Mouse (Mus musculus): ENCODE measurements around the gene Tut7. TPM values are rescaled to one million over a fixed set of nuclear protein-coding genes. Genes with fewer than 3 reads are reported as not detected.

Gene Tut7
- 213 TPM for total RNA-seq (2023)

DNA sequence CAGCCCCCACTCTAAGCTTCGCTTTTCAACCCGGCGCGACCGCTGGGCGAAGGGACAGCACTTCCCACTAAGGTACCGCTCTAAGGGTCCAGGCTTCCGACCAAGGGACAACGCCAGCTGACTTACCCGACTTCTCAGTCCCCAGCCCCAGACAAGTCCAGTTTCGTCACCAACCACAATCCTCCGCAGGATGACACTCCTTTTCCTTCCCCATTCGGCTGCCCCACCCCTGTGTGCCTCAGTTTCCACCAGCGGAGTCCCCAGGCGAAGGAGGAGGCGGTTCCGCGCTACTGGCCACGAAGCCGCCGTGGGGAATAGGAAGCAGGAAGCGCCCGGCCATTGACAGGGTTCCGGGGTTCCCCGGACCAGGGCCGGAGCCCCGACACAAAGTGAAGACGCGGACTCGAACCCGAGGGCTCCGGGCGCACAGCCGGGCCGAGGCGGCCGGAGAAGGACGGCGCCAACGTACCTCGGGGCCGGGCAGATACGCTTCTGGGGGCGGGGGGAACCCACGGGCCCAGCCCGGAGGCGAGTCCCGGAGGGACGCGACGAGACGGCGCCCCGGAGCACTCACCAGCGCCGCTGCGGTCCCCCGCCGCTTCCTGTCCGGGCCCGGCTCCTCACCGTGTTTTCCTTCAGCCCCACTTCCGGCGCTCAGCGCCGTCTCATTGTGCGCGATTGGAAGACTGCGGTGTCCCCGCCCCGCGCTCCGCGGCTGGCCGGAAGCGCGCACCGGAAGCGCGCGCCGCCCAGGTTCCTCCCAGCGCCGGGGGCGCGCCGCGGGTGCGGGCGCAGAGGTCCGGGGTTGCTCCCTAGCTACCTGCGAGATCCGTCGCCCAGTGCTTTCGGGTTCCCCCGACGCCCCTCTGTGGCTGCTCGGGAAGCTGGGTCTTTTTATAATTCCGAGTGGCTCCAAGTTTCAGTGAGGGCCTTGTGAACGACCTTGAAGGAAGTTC is at the start of gene Tut7:
Gene Tut7, minus strand, starts transcription at position 641 of the 956 bp plus-strand sequence.

GRCm38 (mm10) chr13:59782145-59782544 is 40.8 kb downstream of the Tut7 start, which contains the start of gene Gm49354:
Gm49354 (minus strand) TSS chr13:59782245.

GRCm38 (mm10) chr13:59769296-59770163 is 53.4 kb downstream of the Tut7 start, which contains the start of gene Isca1:
Isca1 (minus strand) TSS chr13:59769810.

GRCm38 (mm10) chr13:59746711-59747110 is 76.2 kb downstream of the Tut7 start, which contains the start of gene 1700014D04Rik:
1700014D04Rik (minus strand) TSS chr13:59746752.

GRCm38 (mm10) chr13:59731652-59732051 is 91.3 kb downstream of the Tut7 start, which contains the start of gene Spata31d1d:
Spata31d1d (minus strand) TSS chr13:59731752.

Other genes with a start within 250 kb of the Tut7 start
- gene Agtpbp1, start 237.9 kb downstream of the Tut7 start, total RNA-seq (2023), result 53.5 TPM
- 72.0 TPM for gene Naa35, start 237.9 kb downstream of the Tut7 start, total RNA-seq (2023)
- 46.7 TPM for gene Golm1, start 147.3 kb downstream of the Tut7 start, total RNA-seq (2023)
- gene 4921517D22Rik, start 129.0 kb downstream of the Tut7 start, total RNA-seq (2023), result not detected
- not detected for gene Spata31d1a, start 112.8 kb downstream of the Tut7 start, total RNA-seq (2023)
- not detected for gene Spata31d1b, start 110.9 kb downstream of the Tut7 start, total RNA-seq (2023)
- gene Spata31d1d, start 91.4 kb downstream of the Tut7 start, total RNA-seq (2023), result not detected
- not detected for gene 1700014D04Rik, start 76.4 kb downstream of the Tut7 start, total RNA-seq (2023)
- 78.3 TPM for gene Isca1, start 53.3 kb downstream of the Tut7 start, total RNA-seq (2023)
- gene Gm49354, start 40.9 kb downstream of the Tut7 start, total RNA-seq (2023), result not detected